Mouse (Mus musculus): ENCODE measurements around the gene Cops2.

Cops2 gene

GRCm38 (mm10) chr2:125827898-125828297, 31.0 kb downstream of the Cops2 start:
- DNase-seq (ENCODE audit: inconsistent age in 2 of 2, low spot score in 1 of 2) = no peak

GRCm38 (mm10) chr2:125826201-125826600, 32.7 kb downstream of the Cops2 start:
- no peak for DNase-seq (ENCODE audit: inconsistent age in 2 of 2, low spot score in 1 of 2)

- DNase-seq (ENCODE audit: inconsistent age in 2 of 2, low spot score in 1 of 2) = no peak
Observed at GRCm38 (mm10) chr2:125820397-125820796, 38.5 kb downstream of the Cops2 start.

- DNase-seq (ENCODE audit: inconsistent age in 2 of 2, low spot score in 1 of 2) = peak in 1 of 2 experiments; percentile 51
Observed at GRCm38 (mm10) chr2:125813972-125814595, 44.9 kb downstream of the Cops2 start.

- no peak for DNase-seq (ENCODE audit: inconsistent age in 2 of 2, low spot score in 1 of 2)
Observed at GRCm38 (mm10) chr2:125811332-125811731, 47.6 kb downstream of the Cops2 start.

GRCm38 (mm10) chr2:125809551-125809950, 49.4 kb downstream of the Cops2 start:
- DNase-seq (ENCODE audit: inconsistent age in 2 of 2, low spot score in 1 of 2) = no peak

- DNase-seq (ENCODE audit: inconsistent age in 2 of 2, low spot score in 1 of 2) = no peak
Observed at GRCm38 (mm10) chr2:125805826-125806225, 53.1 kb downstream of the Cops2 start.

GRCm38 (mm10) chr2:125801947-125802346, 57.0 kb downstream of the Cops2 start:
- DNase-seq (ENCODE audit: inconsistent age in 2 of 2, low spot score in 1 of 2) = no peak

GRCm38 (mm10) chr2:125801038-125801437, 57.9 kb downstream of the Cops2 start:
- no peak for DNase-seq (ENCODE audit: inconsistent age in 2 of 2, low spot score in 1 of 2)

- DNase-seq (ENCODE audit: inconsistent age in 2 of 2, low spot score in 1 of 2) = peak; percentile 69 to 78
Observed at GRCm38 (mm10) chr2:125800428-125800827, 58.5 kb downstream of the Cops2 start.

- DNase-seq (ENCODE audit: inconsistent age in 2 of 2, low spot score in 1 of 2) = no peak
Observed at GRCm38 (mm10) chr2:125797872-125798271, 61.1 kb downstream of the Cops2 start.

GRCm38 (mm10) chr2:125795118-125795517, 63.8 kb downstream of the Cops2 start:
- no peak for DNase-seq (ENCODE audit: inconsistent age in 2 of 2, low spot score in 1 of 2)

GRCm38 (mm10) chr2:125794166-125794565, 64.8 kb downstream of the Cops2 start:
- peak in 1 of 2 experiments; percentile 38 for DNase-seq (ENCODE audit: inconsistent age in 2 of 2, low spot score in 1 of 2)

- no peak for DNase-seq (ENCODE audit: inconsistent age in 2 of 2, low spot score in 1 of 2)
Observed at GRCm38 (mm10) chr2:125792879-125793261, 66.1 kb downstream of the Cops2 start.

GRCm38 (mm10) chr2:125792144-125792878, 66.6 kb downstream of the Cops2 start:
- DNase-seq (ENCODE audit: inconsistent age in 2 of 2, low spot score in 1 of 2) = no peak

GRCm38 (mm10) chr2:125791485-125791885, 67.5 kb downstream of the Cops2 start:
- DNase-seq (ENCODE audit: inconsistent age in 2 of 2, low spot score in 1 of 2) = no peak

GRCm38 (mm10) chr2:125790242-125790641, 68.7 kb downstream of the Cops2 start:
- DNase-seq (ENCODE audit: inconsistent age in 2 of 2, low spot score in 1 of 2) = no peak

GRCm38 (mm10) chr2:125789265-125789664, 69.7 kb downstream of the Cops2 start:
- no peak for DNase-seq (ENCODE audit: inconsistent age in 2 of 2, low spot score in 1 of 2)

GRCm38 (mm10) chr2:125788785-125789184, 70.2 kb downstream of the Cops2 start:
- peak in 1 of 2 experiments; percentile 31 for DNase-seq (ENCODE audit: inconsistent age in 2 of 2, low spot score in 1 of 2)

GRCm38 (mm10) chr2:125788351-125788750, 70.6 kb downstream of the Cops2 start:
- DNase-seq (ENCODE audit: inconsistent age in 2 of 2, low spot score in 1 of 2) = no peak

GRCm38 (mm10) chr2:125785021-125785420, 73.9 kb downstream of the Cops2 start:
- no peak for DNase-seq (ENCODE audit: inconsistent age in 2 of 2, low spot score in 1 of 2)

- DNase-seq (ENCODE audit: inconsistent age in 2 of 2, low spot score in 1 of 2) = no peak
Observed at GRCm38 (mm10) chr2:125784392-125784791, 74.5 kb downstream of the Cops2 start.

- DNase-seq (ENCODE audit: inconsistent age in 2 of 2, low spot score in 1 of 2) = no peak
Observed at GRCm38 (mm10) chr2:125783868-125784267, 75.1 kb downstream of the Cops2 start.

All from adrenal gland, adult (tissue).